Mouse (Mus musculus): ENCODE measurements around the gene Ankmy1. TPM values are rescaled to one million over a fixed set of nuclear protein-coding genes. Genes with fewer than 3 reads are reported as not detected.

Gene Ankmy1
- polyA plus RNA-seq, 1 experiment from 2014 or later: 0.52 TPM

- Histone ChIP-seq H3K4me1 (ENCODE audit: insufficient read depth, low read length) (peaks cover 27% of the 10 kb centered on the region), H3K9ac (replicated peaks; ENCODE audit: low read length) (peak overlapping the region; percentile 81), H3K36me3 (ENCODE audit: insufficient read depth, low read length) (peaks cover 21% of the 10 kb centered on the region), H3K27ac (ENCODE audit: low read length) (peak overlapping the region; percentile 99), H3K4me2 (replicated peaks; ENCODE audit: low read depth, low read length) (peak overlapping the region; percentile 86), H3K27me3 (ENCODE audit: insufficient read depth, low read length) (no peaks in the 10 kb centered on the region), H3K4me3 (ENCODE audit: low read length) (peak overlapping the region; percentile 72), H3K9me3 (ENCODE audit: low read length) (peaks cover 5% of the 10 kb centered on the region; the same call in 1 of the 2 replicates)
- 17% methylated on average over 10 of the region's 10 CpGs for WGBS
- no peak for ATAC-seq (ENCODE audit: low FRiP score, low TSS enrichment)
These were observed 32.6 kb upstream of the Ankmy1 start for GRCm38 (mm10) chr1:92935054-92935962.

- peaks cover 5% of the 10 kb centered on the region; the same call in 1 of the 2 replicates for H3K9me3 ChIP-seq (ENCODE audit: low read length)
- peak within 1 kb of the TSS; percentile 81 for H3K9ac ChIP-seq (replicated peaks; ENCODE audit: low read length)
- H3K4me3 ChIP-seq (ENCODE audit: low read length): peak within 1 kb of the TSS; percentile 72
- H3K27ac ChIP-seq (ENCODE audit: low read length): peak within 1 kb of the TSS; percentile 99
- H3K4me2 ChIP-seq (replicated peaks; ENCODE audit: low read depth, low read length): peak within 1 kb of the TSS; percentile 86
- no peaks in the 10 kb centered on the region for H3K27me3 ChIP-seq (ENCODE audit: insufficient read depth, low read length)
- WGBS: under 1% methylated on average over 45 of the region's 45 CpGs
- peaks cover 12% of the 10 kb centered on the region for H3K36me3 ChIP-seq (ENCODE audit: insufficient read depth, low read length)
- peak; percentile 100 for ATAC-seq (ENCODE audit: low FRiP score, low TSS enrichment)
- peaks cover 27% of the 10 kb centered on the region for H3K4me1 ChIP-seq (ENCODE audit: insufficient read depth, low read length)
These were observed 31.6 kb upstream of the Ankmy1 start, which contains the start of gene Capn10 for GRCm38 (mm10) chr1:92934182-92934827. TSS of gene Capn10 (plus strand) at chr1:92934376.

- 75% methylated on average over 4 of the region's 4 CpGs for WGBS
- Histone ChIP-seq H3K4me1 (ENCODE audit: insufficient read depth, low read length) (peaks cover 27% of the 10 kb centered on the region), H3K27ac (ENCODE audit: low read length) (peak overlapping the region; percentile 99), H3K4me3 (ENCODE audit: low read length) (peak overlapping the region; percentile 72), H3K36me3 (ENCODE audit: insufficient read depth, low read length) (peaks cover 5% of the 10 kb centered on the region), H3K27me3 (ENCODE audit: insufficient read depth, low read length) (no peaks in the 10 kb centered on the region), H3K9me3 (ENCODE audit: low read length) (peaks cover 5% of the 10 kb centered on the region; the same call in 1 of the 2 replicates), H3K9ac (replicated peaks; ENCODE audit: low read length) (peak overlapping the region; percentile 81), H3K4me2 (replicated peaks; ENCODE audit: low read depth, low read length) (peak overlapping the region; percentile 86)
- ATAC-seq (ENCODE audit: low FRiP score, low TSS enrichment): no peak
These were observed 30.9 kb upstream of the Ankmy1 start for GRCm38 (mm10) chr1:92933611-92934010.

GRCm38 (mm10) chr1:92930171-92930706 lies 27.5 kb upstream of the Ankmy1 start:
- Histone ChIP-seq H3K9ac (replicated peaks; ENCODE audit: low read length) (no peak overlapping the region), H3K4me3 (ENCODE audit: low read length) (no peak overlapping the region), H3K36me3 (ENCODE audit: insufficient read depth, low read length) (no peaks in the 10 kb centered on the region), H3K9me3 (ENCODE audit: low read length) (peaks cover 5% of the 10 kb centered on the region; the same call in 1 of the 2 replicates), H3K4me1 (ENCODE audit: insufficient read depth, low read length) (peaks cover 8% of the 10 kb centered on the region), H3K27me3 (ENCODE audit: insufficient read depth, low read length) (no peaks in the 10 kb centered on the region), H3K4me2 (replicated peaks; ENCODE audit: low read depth, low read length) (no peak overlapping the region), H3K27ac (ENCODE audit: low read length) (no peak overlapping the region)
- no peak for ATAC-seq (ENCODE audit: low FRiP score, low TSS enrichment)
- 32% methylated on average over 1 of the region's 1 CpGs for WGBS

- 81% methylated on average over 4 of the region's 4 CpGs for WGBS
- Histone ChIP-seq H3K4me3 (ENCODE audit: low read length) (no peak overlapping the region), H3K27me3 (ENCODE audit: insufficient read depth, low read length) (no peaks in the 10 kb centered on the region), H3K9me3 (ENCODE audit: low read length) (no peaks in the 10 kb centered on the region), H3K36me3 (ENCODE audit: insufficient read depth, low read length) (peaks cover 41% of the 10 kb centered on the region), H3K9ac (replicated peaks; ENCODE audit: low read length) (no peak overlapping the region), H3K4me2 (replicated peaks; ENCODE audit: low read depth, low read length) (no peak overlapping the region), H3K27ac (ENCODE audit: low read length) (no peak overlapping the region), H3K4me1 (ENCODE audit: insufficient read depth, low read length) (no peaks in the 10 kb centered on the region)
- no peak for ATAC-seq (ENCODE audit: low FRiP score, low TSS enrichment)
These were observed 18.8 kb upstream of the Ankmy1 start for GRCm38 (mm10) chr1:92921496-92921895.

DNA sequence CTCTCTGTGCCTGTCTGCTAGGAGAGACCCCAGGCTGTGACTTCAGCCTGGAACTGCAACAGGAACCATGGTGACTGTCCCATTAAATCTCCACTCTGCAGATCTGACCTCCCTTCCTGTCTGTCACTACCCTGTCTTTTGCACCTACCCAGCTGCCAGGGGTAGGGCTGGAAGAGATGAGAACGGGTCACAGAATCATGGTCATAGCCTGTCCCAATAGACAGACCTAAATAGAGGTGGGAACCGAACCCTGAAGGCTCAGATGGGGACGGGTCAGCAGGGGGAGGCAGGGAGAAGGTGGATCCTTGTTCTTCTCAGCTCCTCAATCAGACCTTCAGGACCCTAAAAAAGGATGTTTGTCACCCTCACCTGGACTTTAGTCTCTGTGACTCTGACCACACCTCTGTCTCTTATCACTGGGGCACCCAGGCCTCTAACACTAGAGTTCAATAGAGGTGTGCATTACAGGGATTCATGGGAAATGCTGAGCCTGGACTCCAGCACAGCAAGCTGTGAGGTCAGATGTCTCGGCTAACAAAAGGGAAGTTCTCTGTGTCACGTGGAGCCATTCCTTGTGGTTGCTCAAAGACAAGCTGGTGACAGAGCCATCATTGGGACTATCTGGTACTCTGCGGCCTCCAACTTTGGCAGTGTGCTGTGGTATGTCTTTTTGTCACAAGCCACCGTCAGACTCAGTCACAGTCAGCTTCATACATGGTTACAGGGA lies 17.9 kb upstream of the Ankmy1 start:
- no peak for ATAC-seq (ENCODE audit: low FRiP score, low TSS enrichment)
- Histone ChIP-seq H3K36me3 (ENCODE audit: insufficient read depth, low read length) (peaks cover 47% of the 10 kb centered on the region), H3K4me2 (replicated peaks; ENCODE audit: low read depth, low read length) (no peak overlapping the region)

GRCm38 (mm10) chr1:92919775-92920174 lies 17.1 kb upstream of the Ankmy1 start:
- Histone ChIP-seq H3K9ac (replicated peaks; ENCODE audit: low read length) (no peak overlapping the region), H3K4me3 (ENCODE audit: low read length) (no peak overlapping the region), H3K27me3 (ENCODE audit: insufficient read depth, low read length) (no peaks in the 10 kb centered on the region), H3K4me1 (ENCODE audit: insufficient read depth, low read length) (no peaks in the 10 kb centered on the region), H3K27ac (ENCODE audit: low read length) (no peak overlapping the region), H3K9me3 (ENCODE audit: low read length) (no peaks in the 10 kb centered on the region), H3K36me3 (ENCODE audit: insufficient read depth, low read length) (peaks cover 48% of the 10 kb centered on the region), H3K4me2 (replicated peaks; ENCODE audit: low read depth, low read length) (no peak overlapping the region)
- 87% methylated on average over 12 of the region's 12 CpGs for WGBS
- ATAC-seq (ENCODE audit: low FRiP score, low TSS enrichment): no peak

More for the DNA sequence above, 17.9 kb upstream of the Ankmy1 start:
- no peak overlapping the region for H3K27ac ChIP-seq (ENCODE audit: low read length)
- no peaks in the 10 kb centered on the region for H3K4me1 ChIP-seq (ENCODE audit: insufficient read depth, low read length)
- WGBS: 86% methylated on average over 7 of the region's 7 CpGs
- H3K9ac ChIP-seq (replicated peaks; ENCODE audit: low read length): no peak overlapping the region
- no peak overlapping the region for H3K4me3 ChIP-seq (ENCODE audit: low read length)
- H3K9me3 ChIP-seq (ENCODE audit: low read length): no peaks in the 10 kb centered on the region
- no peaks in the 10 kb centered on the region for H3K27me3 ChIP-seq (ENCODE audit: insufficient read depth, low read length)

DNA sequence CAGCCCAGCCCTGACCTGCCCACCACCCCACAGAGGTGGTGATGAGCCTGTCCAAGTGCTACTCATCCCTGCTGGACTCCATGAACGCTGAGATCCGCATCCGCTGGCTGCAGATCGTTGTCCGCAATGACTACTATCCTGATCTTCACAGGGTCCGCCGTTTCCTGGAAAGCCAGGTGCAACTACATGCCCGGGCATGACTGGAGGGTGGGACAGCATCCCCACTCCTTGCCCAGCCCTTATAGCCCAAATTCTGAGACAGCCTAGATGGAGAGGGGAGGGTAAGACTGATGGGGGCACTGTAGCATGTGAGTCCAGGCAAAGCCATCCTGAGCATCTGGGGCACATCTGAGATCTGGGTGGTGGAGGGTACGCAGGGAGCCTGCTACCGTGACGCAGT lies 16.4 kb upstream of the Ankmy1 start:
- H3K9me3 ChIP-seq (ENCODE audit: low read length): no peaks in the 10 kb centered on the region
- no peak for ATAC-seq (ENCODE audit: low FRiP score, low TSS enrichment)
- peaks cover 50% of the 10 kb centered on the region for H3K36me3 ChIP-seq (ENCODE audit: insufficient read depth, low read length)
- no peak overlapping the region for H3K27ac ChIP-seq (ENCODE audit: low read length)
- WGBS: 97% methylated on average over 11 of the region's 11 CpGs
- H3K27me3 ChIP-seq (ENCODE audit: insufficient read depth, low read length): no peaks in the 10 kb centered on the region
- no peak overlapping the region for H3K4me2 ChIP-seq (replicated peaks; ENCODE audit: low read depth, low read length)
- H3K4me3 ChIP-seq (ENCODE audit: low read length): no peak overlapping the region
- H3K4me1 ChIP-seq (ENCODE audit: insufficient read depth, low read length): no peaks in the 10 kb centered on the region
- H3K9ac ChIP-seq (replicated peaks; ENCODE audit: low read length): no peak overlapping the region

- WGBS: 93% methylated on average over 9 of the region's 9 CpGs
- peaks cover 50% of the 10 kb centered on the region for H3K36me3 ChIP-seq (ENCODE audit: insufficient read depth, low read length)
- no peak for ATAC-seq (ENCODE audit: low FRiP score, low TSS enrichment)
These were observed 14.0 kb upstream of the Ankmy1 start for GRCm38 (mm10) chr1:92916725-92917124.

More at GRCm38 (mm10) chr1:92916725-92917124, 14.0 kb upstream of the Ankmy1 start:
- Histone ChIP-seq H3K9me3 (ENCODE audit: low read length) (no peaks in the 10 kb centered on the region), H3K4me1 (ENCODE audit: insufficient read depth, low read length) (peaks cover 11% of the 10 kb centered on the region), H3K27me3 (ENCODE audit: insufficient read depth, low read length) (no peaks in the 10 kb centered on the region), H3K4me3 (ENCODE audit: low read length) (no peak overlapping the region), H3K9ac (replicated peaks; ENCODE audit: low read length) (no peak overlapping the region), H3K4me2 (replicated peaks; ENCODE audit: low read depth, low read length) (no peak overlapping the region), H3K27ac (ENCODE audit: low read length) (no peak overlapping the region)
